Mouse (Mus musculus) limb, embryonic 13.5 days (tissue): ENCODE results near the gene Anapc15. TPM values are rescaled to one million over a fixed set of nuclear protein-coding genes. Genes with fewer than 3 reads are reported as not detected.
"Not testable (repeated sequence)": the region's sequence is repeated elsewhere in the genome, so short reads cannot be mapped to it uniquely, and the experiment has no call there.

Source experiments
- ATAC-seq: fragments of 200-750 bp; cut with Nextera tagmentation; 2 replicates; pipeline ENCODE4 v1.8.0; 2017; ENCODE audit warnings: low read depth, moderate number of reproducible peaks, moderate TSS enrichment; ENCODE audit not compliant: low FRiP score
- H3K27ac ChIP-seq: fragments of 300-500 bp; sonication (generic); 2 replicates; pipeline ENCODE4 v1.5.1; 2015; ENCODE audit warnings: inconsistent platforms, mild to moderate bottlenecking, moderate library complexity
- H3K27me3 ChIP-seq: fragments of 300-500 bp; sonication (generic); 2 replicates; pipeline ENCODE4 v1.6.1; 2015; ENCODE audit warnings: mild to moderate bottlenecking, inconsistent platforms
- H3K36me3 ChIP-seq: fragments of 300-500 bp; sonication (generic); 2 replicates; pipeline ENCODE4 v1.6.1; 2015; ENCODE audit warnings: inconsistent platforms, mild to moderate bottlenecking, moderate library complexity
- H3K4me1 ChIP-seq: fragments of 300-500 bp; sonication (generic); 2 replicates; pipeline ENCODE4 v1.6.1; 2015; ENCODE audit warnings: inconsistent platforms
- H3K4me2 ChIP-seq: fragments of 300-500 bp; sonication (generic); replicated peaks from 2 replicates; pipeline ENCODE4 v1.6.1; 2015; ENCODE audit warnings: inconsistent platforms, mild to moderate bottlenecking, moderate library complexity
- H3K4me3 ChIP-seq: fragments of 300-500 bp; sonication (generic); 2 replicates; pipeline ENCODE4 v1.5.1; 2015; ENCODE audit warnings: moderate library complexity, mild to moderate bottlenecking, inconsistent platforms
- H3K9ac ChIP-seq: fragments of 300-500 bp; sonication (generic); 2 replicates; pipeline ENCODE4 v1.6.1; 2015; ENCODE audit warnings: mild to moderate bottlenecking, inconsistent platforms
- H3K9me3 ChIP-seq: fragments of 300-500 bp; sonication (generic); 2 replicates; pipeline ENCODE4 v1.6.1; 2016; ENCODE audit warnings: inconsistent platforms
- WGBS: fragments of 180-500 bp; shearing (Covaris S2); methylation state at CpG from one replicate; pipeline ENCODE4 v1.1.7; 2015; 5-methylcytosine and 5-hydroxymethylcytosine counted together
- microRNA-seq: library from miRNA; unstranded; fragments of <30 nt; microRNA quantifications from one replicate; pipeline ENCODE4, GENCODE M21; 2016
- polyA plus RNA-seq: library from polyadenylated mRNA; unstranded; fragments of >200 nt; fragmentation: Nextera tagmentation; extraction: Ambion mirVana; gene quantifications from 2 replicates; pipeline ENCODE4 v1.2.1, GENCODE M21; 2015

Anapc15 gene
- polyA plus RNA-seq, 1 experiment from 2014 or later: 70.6 TPM

GRCm38 (mm10) chr7:101937569-101937968 is 74.1 kb downstream of the Anapc15 start:
- WGBS: 93% methylated on average over 4 of the region's 4 CpGs
- Histone ChIP-seq H3K4me1 (peaks cover 19% of the 10 kb centered on the region), H3K9me3 (no peaks in the 10 kb centered on the region)

GRCm38 (mm10) chr7:101938348-101938747 is 74.8 kb downstream of the Anapc15 start:
- peaks cover 15% of the 10 kb centered on the region for H3K4me1 ChIP-seq
- H3K9me3 ChIP-seq: no peaks in the 10 kb centered on the region
- WGBS: 85% methylated on average over 2 of the region's 2 CpGs
- H3K4me2 ChIP-seq: no peak overlapping the region
- no peak overlapping the region for H3K9ac ChIP-seq
- no peaks in the 10 kb centered on the region for H3K27me3 ChIP-seq
- peaks cover 10% of the 10 kb centered on the region; the same call in 1 of the 2 replicates for H3K36me3 ChIP-seq
- H3K27ac ChIP-seq: no peak overlapping the region
- no peak for ATAC-seq
- H3K4me3 ChIP-seq: no peak overlapping the region

More at GRCm38 (mm10) chr7:101937569-101937968, 74.1 kb downstream of the Anapc15 start:
- H3K27ac ChIP-seq: no peak overlapping the region
- H3K9ac ChIP-seq: no peak overlapping the region
- no peak for ATAC-seq
- H3K36me3 ChIP-seq: peaks cover 10% of the 10 kb centered on the region; the same call in 1 of the 2 replicates
- no peaks in the 10 kb centered on the region for H3K27me3 ChIP-seq
- no peak overlapping the region for H3K4me3 ChIP-seq
- no peak overlapping the region for H3K4me2 ChIP-seq

GRCm38 (mm10) chr7:101939758-101940157 is 76.2 kb downstream of the Anapc15 start:
- Histone ChIP-seq H3K9ac (no peak overlapping the region), H3K36me3 (peaks cover 10% of the 10 kb centered on the region; the same call in 1 of the 2 replicates), H3K4me1 (peaks cover 12% of the 10 kb centered on the region), H3K27me3 (no peaks in the 10 kb centered on the region), H3K4me2 (no peak overlapping the region), H3K9me3 (no peaks in the 10 kb centered on the region), H3K27ac (no peak overlapping the region), H3K4me3 (no peak overlapping the region)
- ATAC-seq: no peak
- 92% methylated on average over 4 of the region's 4 CpGs for WGBS

- not testable (repeated sequence) for H3K9me3 ChIP-seq, H3K4me2 ChIP-seq, H3K27ac ChIP-seq, H3K27me3 ChIP-seq, H3K9ac ChIP-seq, H3K36me3 ChIP-seq, H3K4me3 ChIP-seq, ATAC-seq, H3K4me1 ChIP-seq
- 96% methylated on average over 5 of the region's 5 CpGs for WGBS
Observed at GRCm38 (mm10) chr7:101949008-101949407, 85.5 kb downstream of the Anapc15 start.

Small RNA genes lying within 50 kb of the gene (microRNA-seq; reads per million reads assigned to microRNA genes)
- not detected for gene Gm22655

Other genes starting within 250 kb of the Anapc15 start
- gene Clpb, start 200.1 kb upstream of the Anapc15 start, polyA plus RNA-seq: 46.7 and 52.1 TPM in 2 replicates
- gene Phox2a, start 45.4 kb upstream of the Anapc15 start, polyA plus RNA-seq: 0.15 TPM in 1 of 2 replicates, not detected in the other
- 60.0 and 70.3 TPM in 2 replicates for gene Inppl1, start 25.5 kb upstream of the Anapc15 start, polyA plus RNA-seq
- 0.51 and 1.4 TPM in 2 replicates for gene Folr2, start 6.5 kb upstream of the Anapc15 start, polyA plus RNA-seq
- 0.52 and 0.64 TPM in 2 replicates for gene Folr1, start 7.1 kb downstream of the Anapc15 start, polyA plus RNA-seq
- gene Lamtor1, start 42.2 kb downstream of the Anapc15 start, polyA plus RNA-seq: 160 and 162 TPM in 2 replicates
- 0.29 and 0.68 TPM in 2 replicates for gene Tomt, start 42.6 kb downstream of the Anapc15 start, polyA plus RNA-seq
- 8.2 and 13.4 TPM in 2 replicates for gene Lrrc51, start 70.2 kb downstream of the Anapc15 start, polyA plus RNA-seq
- gene Numa1, start 70.4 kb downstream of the Anapc15 start, polyA plus RNA-seq: 85.7 and 96.2 TPM in 2 replicates
- gene Il18bp, start 155.0 kb downstream of the Anapc15 start, polyA plus RNA-seq: 3.6 and 3.9 TPM in 2 replicates
- gene Rnf121, start 201.8 kb downstream of the Anapc15 start, polyA plus RNA-seq: 34.1 and 34.4 TPM in 2 replicates
- gene Xndc1, start 201.8 kb downstream of the Anapc15 start, polyA plus RNA-seq: 44.1 and 45.1 TPM in 2 replicates
- gene Xntrpc, start 202.0 kb downstream of the Anapc15 start, polyA plus RNA-seq: 2.3 TPM in 2 replicates
- not detected in 2 replicates for gene Trpc2, start 219.4 kb downstream of the Anapc15 start, polyA plus RNA-seq
- gene Art1, start 238.0 kb downstream of the Anapc15 start, polyA plus RNA-seq: 16.8 and 16.9 TPM in 2 replicates
- 4.4 and 4.7 TPM in 2 replicates for gene Art5, start 245.8 kb downstream of the Anapc15 start, polyA plus RNA-seq